Mouse (Mus musculus): Measurements from ENCODE around the gene Arsb. TPM values are rescaled to one million over a fixed set of nuclear protein-coding genes. Genes with fewer than 3 reads are reported as not detected.

The Arsb gene
- polyA plus RNA-seq, 1 experiment = 114 TPM

DNA sequence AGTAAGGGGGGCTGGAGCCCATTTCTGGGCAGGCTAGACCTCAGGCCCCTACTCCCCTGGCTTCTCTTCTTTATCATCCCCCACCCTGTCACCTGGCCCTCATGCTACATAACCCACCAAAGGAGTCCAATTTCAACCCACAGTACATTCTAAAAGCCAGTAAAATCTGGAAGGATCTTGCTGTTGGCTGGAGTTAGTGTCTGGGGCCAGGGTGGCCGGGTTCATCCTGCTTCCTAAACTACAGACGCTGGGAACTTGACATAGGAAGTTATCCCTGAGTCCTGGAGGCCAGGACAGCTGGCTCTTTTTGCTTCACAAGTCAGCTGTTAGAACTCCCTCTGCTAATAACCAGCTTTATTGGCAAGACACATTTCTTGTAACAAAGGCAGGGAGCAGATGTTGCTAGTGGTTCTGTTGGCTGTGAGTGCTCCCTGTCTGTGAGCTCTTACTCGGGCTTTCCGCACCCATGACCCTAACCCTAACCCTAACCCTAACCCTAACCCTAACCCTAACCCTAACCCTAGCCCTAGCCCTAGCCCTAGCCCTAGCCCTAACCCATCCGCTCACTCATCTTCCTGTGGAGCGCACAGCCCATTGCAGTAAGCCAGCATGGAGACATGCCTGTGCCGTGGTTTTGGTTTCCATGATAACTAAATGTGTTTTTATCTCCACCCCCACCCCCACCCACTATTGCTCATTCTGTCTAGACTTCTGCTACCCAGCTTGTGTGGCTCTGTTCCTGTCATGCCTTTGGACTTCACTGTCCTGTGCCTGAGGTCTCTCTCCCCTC lies 169.5 kb downstream of the Arsb start:
- 0 out of 2 replicates have a peak, but pooled peaks cover 2% of the 10 kb centered on the region for H3K4me1 ChIP-seq (ENCODE audit: control insufficient read depth, insufficient read depth, low read length)
- H3K27me3 ChIP-seq (replicated peaks; ENCODE audit: control insufficient read depth, insufficient read depth, low read length) = no peaks in the 10 kb centered on the region
- TF ChIP-seq CTCF (conservative IDR thresholded peaks at IDR 0.05; ENCODE audit: insufficient read depth, insufficient read length, low read depth, low read length) (no peak), POLR2A (IDR thresholded peaks at IDR 0.05; ENCODE audit: low read depth, low read length) (no peak)
- no peak overlapping the region for H3K27ac ChIP-seq (ENCODE audit: insufficient read depth, low read depth, low read length)
- 68% methylated on average over 7 of the region's 7 CpGs for WGBS
- peak; percentile 52 for DNase-seq
- no peaks in the 10 kb centered on the region for H3K36me3 ChIP-seq (ENCODE audit: control insufficient read depth, insufficient read depth, low read length)
- H3K4me3 ChIP-seq (ENCODE audit: insufficient read depth, low read depth, low read length) = no peak overlapping the region

DNA sequence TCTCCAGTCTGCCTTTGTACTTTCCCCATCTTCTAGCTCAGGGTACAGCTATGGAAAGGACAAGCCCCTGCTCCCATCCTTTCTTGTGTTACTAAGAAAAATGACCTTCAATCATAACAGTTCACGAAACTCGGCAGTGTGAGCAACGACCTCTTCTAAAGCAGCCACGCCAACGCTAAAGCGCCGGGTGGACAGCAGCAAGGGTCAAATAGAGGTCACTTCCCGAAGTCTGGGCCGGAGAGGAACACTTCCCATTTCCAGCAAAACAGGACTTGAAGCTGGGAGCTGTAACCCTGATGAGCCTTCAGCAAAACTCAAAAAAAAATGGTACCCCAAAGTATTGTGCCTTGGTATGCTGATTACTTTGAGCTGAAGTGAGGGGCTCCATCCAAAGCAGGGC lies 179.6 kb downstream of the Arsb start:
- WGBS = 38% methylated on average over 9 of the region's 9 CpGs
- no peak for TF ChIP-seq CTCF (conservative IDR thresholded peaks at IDR 0.05; ENCODE audit: insufficient read depth, insufficient read length, low read depth, low read length)
- TF ChIP-seq POLR2A (IDR thresholded peaks at IDR 0.05; ENCODE audit: low read depth, low read length) = no peak
- peak; percentile 45 for DNase-seq
- H3K4me1 ChIP-seq (ENCODE audit: control insufficient read depth, insufficient read depth, low read length) = no peaks in the 10 kb centered on the region
- H3K27ac ChIP-seq (ENCODE audit: insufficient read depth, low read depth, low read length) = no peak overlapping the region; the same call in 1 of the 2 replicates
- no peaks in the 10 kb centered on the region for H3K36me3 ChIP-seq (ENCODE audit: control insufficient read depth, insufficient read depth, low read length)
- no peaks in the 10 kb centered on the region for H3K27me3 ChIP-seq (replicated peaks; ENCODE audit: control insufficient read depth, insufficient read depth, low read length)
- no peak overlapping the region for H3K4me3 ChIP-seq (ENCODE audit: insufficient read depth, low read depth, low read length)

DNA sequence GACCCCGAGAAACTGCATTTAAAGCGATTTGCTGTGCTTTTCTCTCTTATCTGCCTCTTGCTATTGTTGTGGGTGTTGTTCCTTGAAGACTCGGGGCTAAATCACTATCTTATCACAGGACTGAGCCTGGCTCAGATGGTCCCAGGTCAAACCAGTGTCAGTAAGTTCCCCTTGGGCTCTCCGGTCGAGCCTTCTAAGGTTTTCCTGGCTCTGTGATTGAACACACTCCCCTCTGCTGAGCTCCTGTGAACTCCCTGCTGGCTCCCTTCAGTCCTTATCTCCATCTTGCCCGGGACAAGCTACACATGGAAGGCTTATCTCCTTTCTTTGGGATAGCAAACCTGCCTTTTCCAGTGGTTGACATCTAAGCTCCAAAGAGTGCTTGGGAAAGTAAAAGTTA lies 180.1 kb downstream of the Arsb start:
- H3K4me3 ChIP-seq (ENCODE audit: insufficient read depth, low read depth, low read length) = no peak overlapping the region
- no peak overlapping the region; the same call in 1 of the 2 replicates for H3K27ac ChIP-seq (ENCODE audit: insufficient read depth, low read depth, low read length)
- 76% methylated on average over 6 of the region's 6 CpGs for WGBS
- no peaks in the 10 kb centered on the region for H3K4me1 ChIP-seq (ENCODE audit: control insufficient read depth, insufficient read depth, low read length)
- no peaks in the 10 kb centered on the region for H3K36me3 ChIP-seq (ENCODE audit: control insufficient read depth, insufficient read depth, low read length)
- no peak for DNase-seq
- no peaks in the 10 kb centered on the region for H3K27me3 ChIP-seq (replicated peaks; ENCODE audit: control insufficient read depth, insufficient read depth, low read length)
- TF ChIP-seq POLR2A (IDR thresholded peaks at IDR 0.05; ENCODE audit: low read depth, low read length) (no peak), CTCF (conservative IDR thresholded peaks at IDR 0.05; ENCODE audit: insufficient read depth, insufficient read length, low read depth, low read length) (no peak)

DNA sequence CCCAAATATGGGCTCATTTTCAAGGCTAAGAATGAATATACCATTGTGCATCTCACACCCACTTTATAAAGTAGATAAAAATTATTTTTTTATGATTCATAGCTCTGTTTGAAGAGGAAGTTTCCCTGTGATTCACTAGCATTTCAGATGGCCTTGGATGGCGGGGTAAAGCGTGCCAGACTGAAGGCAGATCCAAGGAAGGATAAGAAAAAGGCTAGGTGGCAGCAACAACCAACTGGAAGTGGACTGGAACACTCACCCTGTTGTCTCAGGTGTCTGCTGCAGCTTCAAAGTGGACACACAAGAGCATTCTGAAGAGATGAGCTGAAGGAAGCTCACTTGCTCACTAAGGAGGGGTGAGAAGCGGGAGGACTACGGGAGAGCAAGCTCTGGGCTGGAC lies 181.0 kb downstream of the Arsb start:
- TF ChIP-seq CTCF (conservative IDR thresholded peaks at IDR 0.05; ENCODE audit: insufficient read depth, insufficient read length, low read depth, low read length) = no peak
- TF ChIP-seq POLR2A (IDR thresholded peaks at IDR 0.05; ENCODE audit: low read depth, low read length) = no peak
- Histone ChIP-seq H3K4me1 (ENCODE audit: control insufficient read depth, insufficient read depth, low read length) (no peaks in the 10 kb centered on the region), H3K4me3 (ENCODE audit: insufficient read depth, low read depth, low read length) (no peak overlapping the region), H3K36me3 (ENCODE audit: control insufficient read depth, insufficient read depth, low read length) (no peaks in the 10 kb centered on the region), H3K27ac (ENCODE audit: insufficient read depth, low read depth, low read length) (no peak overlapping the region), H3K27me3 (replicated peaks; ENCODE audit: control insufficient read depth, insufficient read depth, low read length) (no peaks in the 10 kb centered on the region)
- 89% methylated on average over 4 of the region's 4 CpGs for WGBS
- no peak for DNase-seq

DNA sequence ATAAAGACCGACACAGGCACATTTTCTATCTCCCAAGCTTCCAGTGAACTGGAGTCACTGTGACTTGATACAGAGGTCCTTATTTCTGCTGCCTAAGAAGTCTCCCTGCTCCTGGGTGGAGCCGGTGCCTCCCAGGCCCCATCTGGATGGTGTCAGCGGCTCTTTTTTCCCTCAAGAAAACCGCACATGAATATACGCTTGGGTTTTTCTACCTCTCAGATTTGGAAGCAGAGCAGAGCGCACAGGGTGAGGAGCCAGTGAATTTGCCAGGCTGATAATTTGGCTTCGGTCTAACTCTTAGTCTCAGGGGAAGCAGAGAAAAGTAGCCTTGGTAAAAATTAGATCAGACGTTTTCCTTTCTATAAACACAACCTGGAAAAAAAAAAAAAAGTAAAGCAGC lies 186.5 kb downstream of the Arsb start:
- no peak overlapping the region for H3K27ac ChIP-seq (ENCODE audit: insufficient read depth, low read depth, low read length)
- WGBS = 83% methylated on average over 8 of the region's 8 CpGs
- no peak for DNase-seq
- no peaks in the 10 kb centered on the region for H3K4me1 ChIP-seq (ENCODE audit: control insufficient read depth, insufficient read depth, low read length)
- H3K4me3 ChIP-seq (ENCODE audit: insufficient read depth, low read depth, low read length) = no peak overlapping the region
- H3K27me3 ChIP-seq (replicated peaks; ENCODE audit: control insufficient read depth, insufficient read depth, low read length) = no peaks in the 10 kb centered on the region
- no peak for TF ChIP-seq POLR2A (IDR thresholded peaks at IDR 0.05; ENCODE audit: low read depth, low read length)
- TF ChIP-seq CTCF (conservative IDR thresholded peaks at IDR 0.05; ENCODE audit: insufficient read depth, insufficient read length, low read depth, low read length) = no peak
- H3K36me3 ChIP-seq (ENCODE audit: control insufficient read depth, insufficient read depth, low read length) = no peaks in the 10 kb centered on the region

DNA sequence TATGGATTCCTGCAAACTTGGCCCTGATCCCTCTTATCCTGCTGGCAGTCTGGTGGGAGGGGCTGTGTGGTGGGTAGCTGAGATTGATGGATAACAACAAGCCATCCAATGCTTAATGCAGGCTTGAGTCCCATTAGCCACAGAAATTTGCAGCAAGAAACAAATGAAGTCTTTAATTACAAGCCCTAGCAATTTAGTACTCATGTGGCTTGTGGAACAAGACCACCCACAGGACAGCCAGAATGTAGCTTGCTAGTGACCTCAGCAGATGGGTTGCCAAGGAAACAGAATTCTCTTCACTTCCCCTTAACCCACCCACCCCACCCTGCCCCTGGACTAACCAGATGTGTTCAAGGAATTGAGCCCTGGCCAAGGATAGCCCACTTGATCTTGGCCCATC lies 194.8 kb downstream of the Arsb start:
- Histone ChIP-seq H3K36me3 (ENCODE audit: control insufficient read depth, insufficient read depth, low read length) (no peaks in the 10 kb centered on the region), H3K27me3 (replicated peaks; ENCODE audit: control insufficient read depth, insufficient read depth, low read length) (no peaks in the 10 kb centered on the region), H3K27ac (ENCODE audit: insufficient read depth, low read depth, low read length) (no peak overlapping the region), H3K4me3 (ENCODE audit: insufficient read depth, low read depth, low read length) (no peak overlapping the region), H3K4me1 (ENCODE audit: control insufficient read depth, insufficient read depth, low read length) (no peaks in the 10 kb centered on the region)
- TF ChIP-seq POLR2A (IDR thresholded peaks at IDR 0.05; ENCODE audit: low read depth, low read length) (no peak), CTCF (conservative IDR thresholded peaks at IDR 0.05; ENCODE audit: insufficient read depth, insufficient read length, low read depth, low read length) (no peak)
- no peak for DNase-seq

DNA sequence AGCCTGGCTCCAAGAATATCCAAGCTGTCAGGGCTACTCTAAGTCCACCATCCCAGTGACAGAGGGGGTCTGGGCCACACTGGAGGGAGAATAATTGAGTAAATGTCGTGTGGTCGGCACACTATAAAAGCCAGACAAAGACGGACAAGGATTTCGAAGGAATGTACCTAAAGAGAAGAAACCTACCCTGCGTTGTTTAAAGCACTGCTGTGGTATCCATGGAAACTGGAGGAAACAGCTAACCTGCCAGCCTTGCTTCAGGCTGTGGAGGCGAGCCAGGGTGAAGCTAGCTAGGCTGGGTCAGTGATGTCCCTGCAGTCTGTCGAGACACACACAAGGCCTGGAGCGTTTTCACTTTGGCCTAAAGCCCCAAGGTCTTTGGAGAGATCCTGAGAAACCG lies 195.7 kb downstream of the Arsb start:
- TF ChIP-seq CTCF (conservative IDR thresholded peaks at IDR 0.05; ENCODE audit: insufficient read depth, insufficient read length, low read depth, low read length) (no peak), POLR2A (IDR thresholded peaks at IDR 0.05; ENCODE audit: low read depth, low read length) (no peak)
- 66% methylated on average over 9 of the region's 9 CpGs for WGBS
- Histone ChIP-seq H3K27ac (ENCODE audit: insufficient read depth, low read depth, low read length) (no peak overlapping the region), H3K4me3 (ENCODE audit: insufficient read depth, low read depth, low read length) (no peak overlapping the region), H3K4me1 (ENCODE audit: control insufficient read depth, insufficient read depth, low read length) (no peaks in the 10 kb centered on the region), H3K36me3 (ENCODE audit: control insufficient read depth, insufficient read depth, low read length) (no peaks in the 10 kb centered on the region), H3K27me3 (replicated peaks; ENCODE audit: control insufficient read depth, insufficient read depth, low read length) (no peaks in the 10 kb centered on the region)
- no peak for DNase-seq

Measured in kidney, adult 2 months (tissue).